Comparison of ENCODE assay signal across 8 mouse cellular contexts in the genomic region with DNA sequence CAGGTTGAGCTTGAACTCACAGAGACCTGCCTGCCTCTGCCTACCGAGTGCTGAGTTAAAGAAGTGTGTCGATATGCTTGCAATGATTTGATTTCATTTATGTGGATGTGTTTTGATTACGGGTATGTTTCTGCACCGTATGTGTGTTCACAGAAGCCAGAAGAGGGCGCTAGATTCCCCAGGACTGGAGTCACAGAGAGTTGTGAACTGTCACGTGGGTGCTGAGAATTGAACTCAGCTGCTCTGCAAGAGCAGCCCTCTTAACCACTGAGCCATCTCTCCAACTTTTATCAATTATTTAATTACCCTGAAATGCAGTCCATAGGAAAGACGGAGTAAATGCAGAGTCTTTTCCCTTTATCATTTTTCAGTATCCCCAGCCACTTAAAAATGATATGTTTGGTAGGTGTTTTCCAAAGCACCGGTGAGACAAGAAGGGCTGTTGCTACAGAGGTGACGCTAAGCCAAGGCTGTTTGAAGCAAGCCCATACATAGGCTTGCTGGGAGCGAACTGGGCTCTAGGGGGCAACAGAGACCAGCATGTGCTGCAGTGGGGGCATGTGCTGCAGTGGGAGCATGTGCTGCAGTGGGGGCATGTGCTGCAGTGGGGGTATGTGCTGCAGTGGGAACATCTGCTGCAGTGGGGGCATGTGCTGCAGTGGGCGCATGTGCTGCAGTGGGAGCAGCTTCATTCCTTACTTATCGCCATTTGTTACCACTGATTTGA. TPM values are rescaled to one million over a fixed set of nuclear protein-coding genes. Genes with fewer than 3 reads are reported as not detected.
DNase-seq lines count a peak whose midpoint lies in the region; ATAC-seq and TF ChIP-seq lines count a peak whose summit lies in the region.

No protein-coding gene starts in this region.

- peak; percentile 85 for TF ChIP-seq CTCF in cerebellum, adult 2 months (IDR thresholded peaks at IDR 0.05; ENCODE audit: borderline replicate concordance, insufficient read depth, low read depth, low read length)
- TF ChIP-seq CTCF in kidney, adult 2 months (conservative IDR thresholded peaks at IDR 0.05; ENCODE audit: insufficient read depth, insufficient read length, low read depth, low read length) = peak; percentile 86

- 60% methylated on average over 12 of the region's 12 CpGs for WGBS in cerebellum, adult 2 months
- 66% methylated on average over 12 of the region's 12 CpGs for WGBS in kidney, adult 2 months
- WGBS in liver, embryonic 11.5 days = 58% methylated on average over 12 of the region's 12 CpGs
- WGBS in neural tube, embryonic 11.5 days = 62% methylated on average over 12 of the region's 12 CpGs

- no peak for TF ChIP-seq POLR2A in cerebellum, adult 2 months (IDR thresholded peaks at IDR 0.05; ENCODE audit: borderline replicate concordance, insufficient read depth, low read length)
- no peak for TF ChIP-seq POLR2A in kidney, adult 2 months (IDR thresholded peaks at IDR 0.05; ENCODE audit: low read depth, low read length)

- peak; percentile 96 for ATAC-seq in frontal cortex, adult (ENCODE audit: low TSS enrichment)
- peak; percentile 57; the same call in 1 of the 2 replicates for ATAC-seq in liver, embryonic 11.5 days (replicated peaks; ENCODE audit: low FRiP score)
- no peak for ATAC-seq in neural tube, embryonic 11.5 days (ENCODE audit: insufficient read depth, low FRiP score, low TSS enrichment)

- H3K9me3 ChIP-seq in liver, embryonic 11.5 days (ENCODE audit: control insufficient read depth, low read length) = no peaks in the 10 kb centered on the region
- H3K9me3 ChIP-seq in neural tube, embryonic 11.5 days (ENCODE audit: control insufficient read depth, low read length) = no peaks in the 10 kb centered on the region

- DNase-seq in spleen, adult 12 weeks (ENCODE audit: low spot score) = peak; percentile 4
- DNase-seq in spleen, postnatal 4 days (ENCODE audit: low spot score in 2 of 2) = no peak
- DNase-seq in cerebellum, adult 2 months = peak; percentile 36 to 43
- DNase-seq in kidney, adult 2 months = peak; percentile 48
- DNase-seq in liver, embryonic 11.5 days (ENCODE audit: low spot score) = peak; percentile 46
- DNase-seq in neural tube, embryonic 11.5 days (ENCODE audit: low spot score) = peak; percentile 68
- peak; percentile 58 to 59 for DNase-seq in thymus, postnatal 36 days

- no peaks in the 10 kb centered on the region for H3K27me3 ChIP-seq in cerebellum, adult 2 months (ENCODE audit: control insufficient read depth, insufficient read depth, low read length)
- no peaks in the 10 kb centered on the region for H3K27me3 ChIP-seq in kidney, adult 2 months (replicated peaks; ENCODE audit: control insufficient read depth, insufficient read depth, low read length)
- no peaks in the 10 kb centered on the region for H3K27me3 ChIP-seq in liver, embryonic 11.5 days (replicated peaks; ENCODE audit: control insufficient read depth, insufficient read depth, low read length)
- H3K27me3 ChIP-seq in neural tube, embryonic 11.5 days (ENCODE audit: control insufficient read depth, insufficient read depth, low read length) = no peaks in the 10 kb centered on the region

- H3K4me1 ChIP-seq in cerebellum, adult 2 months (ENCODE audit: control insufficient read depth, insufficient read depth, low read length) = no peaks in the 10 kb centered on the region
- no peaks in the 10 kb centered on the region for H3K4me1 ChIP-seq in kidney, adult 2 months (ENCODE audit: control insufficient read depth, insufficient read depth, low read length)
- no peaks in the 10 kb centered on the region for H3K4me1 ChIP-seq in liver, embryonic 11.5 days (replicated peaks; ENCODE audit: control insufficient read depth, insufficient read depth, low read length)
- no peaks in the 10 kb centered on the region for H3K4me1 ChIP-seq in neural tube, embryonic 11.5 days (ENCODE audit: control insufficient read depth, insufficient read depth, low read length)

- no peak overlapping the region for H3K4me2 ChIP-seq in liver, embryonic 11.5 days
- no peak overlapping the region for H3K4me2 ChIP-seq in neural tube, embryonic 11.5 days (ENCODE audit: low read depth)

- H3K9ac ChIP-seq in liver, embryonic 11.5 days (ENCODE audit: low read depth, low read length) = no peak overlapping the region
- no peak overlapping the region for H3K9ac ChIP-seq in neural tube, embryonic 11.5 days (ENCODE audit: low read length)

- no peak overlapping the region for H3K4me3 ChIP-seq in cerebellum, adult 2 months (replicated peaks; ENCODE audit: insufficient read depth, low read depth, low read length)
- no peak overlapping the region for H3K4me3 ChIP-seq in kidney, adult 2 months (ENCODE audit: insufficient read depth, low read depth, low read length)
- no peak overlapping the region for H3K4me3 ChIP-seq in liver, embryonic 11.5 days (ENCODE audit: low read depth, low read length)
- no peak overlapping the region for H3K4me3 ChIP-seq in neural tube, embryonic 11.5 days (ENCODE audit: low read depth, low read length)

- H3K27ac ChIP-seq in cerebellum, adult 2 months (ENCODE audit: insufficient read depth, low read length) = no peak overlapping the region
- no peak overlapping the region for H3K27ac ChIP-seq in kidney, adult 2 months (ENCODE audit: insufficient read depth, low read depth, low read length)
- no peak overlapping the region for H3K27ac ChIP-seq in liver, embryonic 11.5 days (ENCODE audit: low read depth, low read length)
- H3K27ac ChIP-seq in neural tube, embryonic 11.5 days (ENCODE audit: low read depth, low read length) = no peak overlapping the region

- H3K36me3 ChIP-seq in kidney, adult 2 months (ENCODE audit: control insufficient read depth, insufficient read depth, low read length) = no peaks in the 10 kb centered on the region
- no peaks in the 10 kb centered on the region for H3K36me3 ChIP-seq in liver, embryonic 11.5 days (ENCODE audit: control insufficient read depth, insufficient read depth, low read length)
- no peaks in the 10 kb centered on the region for H3K36me3 ChIP-seq in neural tube, embryonic 11.5 days (ENCODE audit: control insufficient read depth, insufficient read depth, low read length)

RNA-seq across cellular contexts. Expression of a gene that starts 11.0 kb away (rescaled TPM):
- polyA plus RNA-seq in cerebellum, adult 2 months (2012; rRNA removed) = 0.03 and 0.08 TPM in 2 replicates
- 0.03 TPM in 1 of 2 replicates, not detected in the other for polyA plus RNA-seq in kidney, adult 2 months (2012; rRNA removed)
- not detected in 2 replicates for polyA plus RNA-seq in liver, embryonic 11.5 days (2014; fragmentation: Nextera tagmentation; extraction: Ambion mirVana)
- not detected in 2 replicates for polyA plus RNA-seq in neural tube, embryonic 11.5 days (2014; fragmentation: Nextera tagmentation; extraction: Ambion mirVana)

RNA-seq across cellular contexts. Expression of a gene that starts 36.4 kb away (rescaled TPM):
- polyA plus RNA-seq in cerebellum, adult 2 months (2012; rRNA removed) = 82.6 and 86.9 TPM in 2 replicates
- 31.7 and 33.0 TPM in 2 replicates for polyA plus RNA-seq in kidney, adult 2 months (2012; rRNA removed)
- 49.5 and 51.4 TPM in 2 replicates for polyA plus RNA-seq in liver, embryonic 11.5 days (2014; fragmentation: Nextera tagmentation; extraction: Ambion mirVana)
- polyA plus RNA-seq in neural tube, embryonic 11.5 days (2014; fragmentation: Nextera tagmentation; extraction: Ambion mirVana) = 81.8 and 90.8 TPM in 2 replicates

Comparison
In these comparisons a context has a peak if more than half of its experiments do, and no peak if none do; other contexts are left out.
1. DNase-seq: peak in spleen, adult 12 weeks (single experiment), cerebellum, adult 2 months (2 of 2), kidney, adult 2 months (single experiment), liver, embryonic 11.5 days (single experiment), neural tube, embryonic 11.5 days (single experiment) and thymus, postnatal 36 days (2 of 2); none in spleen, postnatal 4 days (0 of 2).